Mouse (Mus musculus): ENCODE measurements around the gene Spem2. TPM values are rescaled to one million over a fixed set of nuclear protein-coding genes. Genes with fewer than 3 reads are reported as not detected.

Spem2 gene
- polyA plus RNA-seq, 1 experiment from 2014 or later, result not detected

DNA sequence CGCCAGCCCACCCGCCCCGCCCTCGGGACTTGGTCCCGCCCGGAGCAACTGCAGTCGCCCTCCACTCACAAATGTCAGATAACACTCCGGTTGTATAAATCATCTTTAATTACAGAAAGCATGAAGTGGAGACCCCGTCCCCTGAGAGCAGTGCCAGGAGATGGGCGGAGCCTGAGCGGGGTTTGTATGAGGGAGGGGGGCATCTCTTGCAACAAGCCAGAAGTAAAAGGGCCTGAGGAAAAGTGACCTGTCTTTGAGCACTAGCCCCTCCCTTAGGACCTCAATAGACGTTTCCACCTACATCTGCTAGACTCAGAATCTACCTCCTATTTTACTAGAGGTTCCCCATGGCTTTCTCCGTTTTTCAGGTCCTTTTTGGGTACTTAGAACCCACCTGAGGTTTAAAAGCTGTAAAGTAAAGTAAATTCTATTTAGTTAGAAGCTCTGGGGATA lies 22.3 kb downstream of the Spem2 start:
- 2% methylated on average over 13 of the region's 13 CpGs for WGBS
- no peak for TF ChIP-seq CTCF (IDR thresholded peaks at IDR 0.05; ENCODE audit: low read depth)
- no peaks in the 10 kb centered on the region for H3K36me3 ChIP-seq (ENCODE audit: insufficient read depth, low read length)
- H3K9me3 ChIP-seq (replicated peaks; ENCODE audit: low read length), result no peaks in the 10 kb centered on the region
- H3K4me1 ChIP-seq (replicated peaks; ENCODE audit: insufficient read depth, low read length), result peaks cover 18% of the 10 kb centered on the region
- DNase-seq (ENCODE audit: low spot score) (no peak), ATAC-seq (replicated peaks; ENCODE audit: low FRiP score, low read depth) (no peak)
- H3K27me3 ChIP-seq (ENCODE audit: insufficient read depth, low read length), result no peaks in the 10 kb centered on the region
- no peak overlapping the region for H3K27ac ChIP-seq
- H3K4me3 ChIP-seq (replicated peaks; ENCODE audit: low read depth, low read length), result peak overlapping the region; percentile 50
- H3K4me2 ChIP-seq (ENCODE audit: low read length), result peak overlapping the region; percentile 95
- peak overlapping the region; percentile 67; the same call in 1 of the 2 replicates for H3K9ac ChIP-seq (ENCODE audit: low read depth, low read length)

DNA sequence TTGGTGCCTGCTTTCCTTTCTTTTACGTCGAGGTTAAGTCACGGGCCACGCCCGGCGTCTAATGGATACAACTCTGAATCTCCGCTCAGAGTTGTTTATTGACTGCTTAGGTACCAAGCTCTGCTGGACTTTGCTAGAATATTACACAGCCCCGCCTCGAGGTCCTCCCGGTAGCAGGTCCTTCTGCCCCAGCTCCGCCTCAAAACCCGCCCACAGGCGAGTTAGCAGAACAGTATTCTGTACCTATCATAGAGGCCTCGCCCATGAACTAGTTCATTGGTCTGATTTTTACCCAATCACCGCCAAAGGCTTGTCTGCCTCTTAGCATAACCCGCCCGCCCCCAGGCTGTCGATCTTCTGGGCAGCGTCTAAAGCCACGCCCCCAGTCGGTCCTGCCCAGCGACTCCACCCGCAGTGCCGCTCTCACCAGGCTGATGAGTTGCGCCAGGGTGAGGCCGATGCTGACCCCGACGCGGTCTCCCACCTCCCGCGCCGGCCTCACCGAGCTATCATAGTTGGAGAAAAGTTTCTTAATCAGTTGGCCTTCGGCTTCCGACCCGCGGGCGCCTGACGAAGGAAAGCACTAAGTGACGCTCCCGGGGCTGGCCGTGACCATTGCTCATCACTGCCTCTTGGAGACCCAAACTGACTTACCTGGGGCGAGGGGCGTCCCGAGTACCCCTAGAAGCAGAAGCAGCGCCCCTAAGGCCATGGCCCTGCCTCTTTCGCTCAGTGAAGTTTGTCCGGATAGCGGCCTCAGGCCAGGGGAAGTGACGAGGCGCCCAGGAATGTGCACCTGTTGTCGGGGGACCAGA lies 22.9 kb downstream of the Spem2 start, which contains the start of gene Chrnb1:
Gene Chrnb1 (minus strand): TSS at position 776 of the 815 bp plus-strand sequence.
- peak within 1 kb of the TSS; percentile 67 for H3K9ac ChIP-seq (ENCODE audit: low read depth, low read length)
- ATAC-seq (replicated peaks; ENCODE audit: low FRiP score, low read depth), result peak; percentile 96
- H3K4me3 ChIP-seq (replicated peaks; ENCODE audit: low read depth, low read length), result peak within 1 kb of the TSS; percentile 50
- peaks cover 13% of the 10 kb centered on the region for H3K4me1 ChIP-seq (replicated peaks; ENCODE audit: insufficient read depth, low read length)
- peak within 1 kb of the TSS; percentile 95 for H3K4me2 ChIP-seq (ENCODE audit: low read length)
- H3K27me3 ChIP-seq (ENCODE audit: insufficient read depth, low read length), result no peaks in the 10 kb centered on the region
- peak within 1 kb of the TSS; percentile 54 for H3K27ac ChIP-seq
- peak; percentile 99 for DNase-seq (ENCODE audit: low spot score)
- H3K9me3 ChIP-seq (replicated peaks; ENCODE audit: low read length), result no peaks in the 10 kb centered on the region
- WGBS, result 1% methylated on average over 52 of the region's 52 CpGs
- TF ChIP-seq CTCF (IDR thresholded peaks at IDR 0.05; ENCODE audit: low read depth), result no peak; the same call in 1 of the 2 replicates
- H3K36me3 ChIP-seq (ENCODE audit: insufficient read depth, low read length), result no peaks in the 10 kb centered on the region

DNA sequence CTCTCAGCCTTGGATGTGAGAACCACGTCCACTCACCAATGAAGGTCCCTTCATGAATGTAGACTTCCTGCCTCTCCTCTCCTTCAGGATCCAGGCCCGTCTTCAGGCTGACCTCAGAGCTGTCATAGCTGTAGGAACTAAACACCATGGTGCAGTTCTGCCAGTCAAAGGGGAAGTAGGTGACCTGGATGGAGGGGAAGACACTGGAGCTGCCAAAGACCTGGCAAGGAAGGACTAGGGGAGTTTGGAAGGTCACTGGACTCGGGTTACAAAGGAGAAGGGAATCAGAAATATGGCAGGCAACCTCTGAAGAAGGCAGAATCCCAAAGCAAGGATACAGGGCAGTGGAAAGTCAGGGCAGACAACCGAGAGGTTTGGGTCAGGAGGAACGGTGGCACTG lies 24.8 kb downstream of the Spem2 start:
- H3K4me1 ChIP-seq (replicated peaks; ENCODE audit: insufficient read depth, low read length), result 0 out of 2 replicates have a peak, but pooled peaks cover 7% of the 10 kb centered on the region
- TF ChIP-seq CTCF (IDR thresholded peaks at IDR 0.05; ENCODE audit: low read depth), result no peak

DNA sequence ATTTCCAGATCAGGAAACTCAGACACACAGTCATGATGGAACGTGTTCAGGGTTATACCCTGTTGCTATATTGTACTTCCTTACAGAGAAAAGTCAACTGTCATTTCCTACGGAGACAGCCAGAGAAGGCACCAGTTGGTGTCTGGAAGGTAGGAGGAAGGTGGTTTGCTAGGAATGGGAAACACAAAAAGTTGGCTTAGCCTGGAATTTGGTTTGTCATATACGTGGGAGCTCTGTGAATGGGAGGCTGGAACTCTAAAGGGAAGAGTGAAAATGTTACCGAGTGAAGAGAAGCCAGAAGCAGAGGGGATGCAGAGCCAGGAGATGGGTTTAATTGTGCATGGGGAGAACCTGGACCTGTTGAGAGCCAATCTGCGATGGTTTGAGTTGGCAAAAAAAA lies 26.8 kb downstream of the Spem2 start:
- Histone ChIP-seq H3K4me2 (ENCODE audit: low read length) (no peak overlapping the region), H3K4me3 (replicated peaks; ENCODE audit: low read depth, low read length) (no peak overlapping the region), H3K4me1 (replicated peaks; ENCODE audit: insufficient read depth, low read length) (0 out of 2 replicates have a peak, but pooled peaks cover 7% of the 10 kb centered on the region), H3K9ac (ENCODE audit: low read depth, low read length) (no peak overlapping the region), H3K9me3 (replicated peaks; ENCODE audit: low read length) (no peaks in the 10 kb centered on the region), H3K27me3 (ENCODE audit: insufficient read depth, low read length) (no peaks in the 10 kb centered on the region), H3K27ac (no peak overlapping the region), H3K36me3 (ENCODE audit: insufficient read depth, low read length) (no peaks in the 10 kb centered on the region)
- TF ChIP-seq CTCF (IDR thresholded peaks at IDR 0.05; ENCODE audit: low read depth), result no peak
- ATAC-seq (replicated peaks; ENCODE audit: low FRiP score, low read depth) (no peak), DNase-seq (ENCODE audit: low spot score) (no peak)
- WGBS, result 60% methylated on average over 5 of the region's 5 CpGs

More for the DNA sequence above, 24.8 kb downstream of the Spem2 start:
- Histone ChIP-seq H3K27ac (no peak overlapping the region), H3K36me3 (ENCODE audit: insufficient read depth, low read length) (no peaks in the 10 kb centered on the region), H3K4me3 (replicated peaks; ENCODE audit: low read depth, low read length) (no peak overlapping the region), H3K9me3 (replicated peaks; ENCODE audit: low read length) (no peaks in the 10 kb centered on the region), H3K4me2 (ENCODE audit: low read length) (no peak overlapping the region), H3K9ac (ENCODE audit: low read depth, low read length) (no peak overlapping the region), H3K27me3 (ENCODE audit: insufficient read depth, low read length) (no peaks in the 10 kb centered on the region)
- 57% methylated on average over 5 of the region's 5 CpGs for WGBS
- ATAC-seq (replicated peaks; ENCODE audit: low FRiP score, low read depth) (no peak), DNase-seq (ENCODE audit: low spot score) (no peak)

DNA sequence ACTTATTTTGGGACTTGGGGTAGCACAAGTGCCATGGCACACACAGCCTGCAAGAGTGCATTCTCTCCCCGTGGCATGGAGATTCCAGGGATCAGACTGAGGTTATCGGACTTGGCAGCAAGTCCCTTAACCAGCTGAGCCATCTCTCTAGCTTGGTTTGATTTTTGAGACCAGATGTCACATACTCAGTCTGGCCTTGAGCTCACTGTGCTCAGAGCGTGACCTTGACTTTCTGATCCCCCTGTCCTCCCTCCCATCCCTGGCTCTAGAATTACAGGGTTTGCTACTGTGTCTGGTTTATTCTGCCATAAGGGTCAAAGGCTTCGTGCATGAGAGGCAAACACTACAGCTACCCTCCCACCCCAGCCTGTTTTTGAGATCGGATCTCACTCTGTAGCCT lies 28.8 kb downstream of the Spem2 start:
- 34% methylated on average over 5 of the region's 5 CpGs for WGBS
- no peak for ATAC-seq (replicated peaks; ENCODE audit: low FRiP score, low read depth)
- peak; percentile 44 for DNase-seq (ENCODE audit: low spot score)

DNA sequence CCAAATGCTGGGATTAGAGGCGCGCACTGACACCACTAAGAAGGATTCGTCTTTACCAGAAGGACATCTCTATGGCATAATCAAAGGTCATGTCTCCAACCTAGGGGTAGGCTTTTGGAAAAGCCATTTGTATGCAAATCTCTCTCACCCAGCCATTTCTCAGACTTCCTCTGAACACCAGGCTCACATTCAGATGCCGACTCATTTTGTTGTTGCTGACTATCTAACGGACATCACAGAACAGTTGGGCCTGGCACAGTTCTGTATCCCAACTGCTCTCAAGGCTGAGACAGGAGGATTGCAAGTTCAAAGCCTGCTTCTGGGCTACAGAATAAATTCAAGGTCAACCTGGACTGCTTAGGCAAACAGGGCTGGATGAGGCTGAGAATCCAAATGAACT lies 31.0 kb downstream of the Spem2 start:
- no peak for DNase-seq (ENCODE audit: low spot score)
- ATAC-seq (replicated peaks; ENCODE audit: low FRiP score, low read depth), result no peak
- Histone ChIP-seq H3K4me2 (ENCODE audit: low read length) (no peak overlapping the region), H3K27me3 (ENCODE audit: insufficient read depth, low read length) (no peaks in the 10 kb centered on the region), H3K9me3 (replicated peaks; ENCODE audit: low read length) (no peaks in the 10 kb centered on the region), H3K9ac (ENCODE audit: low read depth, low read length) (no peak overlapping the region), H3K36me3 (ENCODE audit: insufficient read depth, low read length) (no peaks in the 10 kb centered on the region), H3K4me3 (replicated peaks; ENCODE audit: low read depth, low read length) (no peak overlapping the region), H3K4me1 (replicated peaks; ENCODE audit: insufficient read depth, low read length) (0 out of 2 replicates have a peak, but pooled peaks cover 3% of the 10 kb centered on the region), H3K27ac (no peak overlapping the region)
- no peak for TF ChIP-seq CTCF (IDR thresholded peaks at IDR 0.05; ENCODE audit: low read depth)
- 92% methylated on average over 5 of the region's 5 CpGs for WGBS

More for the DNA sequence above, 28.8 kb downstream of the Spem2 start:
- Histone ChIP-seq H3K36me3 (ENCODE audit: insufficient read depth, low read length) (no peaks in the 10 kb centered on the region), H3K4me2 (ENCODE audit: low read length) (no peak overlapping the region), H3K27me3 (ENCODE audit: insufficient read depth, low read length) (no peaks in the 10 kb centered on the region), H3K9me3 (replicated peaks; ENCODE audit: low read length) (no peaks in the 10 kb centered on the region), H3K4me1 (replicated peaks; ENCODE audit: insufficient read depth, low read length) (0 out of 2 replicates have a peak, but pooled peaks cover 3% of the 10 kb centered on the region), H3K9ac (ENCODE audit: low read depth, low read length) (no peak overlapping the region), H3K4me3 (replicated peaks; ENCODE audit: low read depth, low read length) (no peak overlapping the region), H3K27ac (no peak overlapping the region)
- TF ChIP-seq CTCF (IDR thresholded peaks at IDR 0.05; ENCODE audit: low read depth), result no peak
